Mouse (Mus musculus) frontal cortex, postnatal 10 days (tissue): ENCODE data around the gene Gk5.
"Not testable (repeated sequence)": the region's sequence is repeated elsewhere in the genome, so short reads cannot be mapped to it uniquely, and the experiment has no call there.

ENCODE experiments used
- DNase-seq, 2 experiments: peaks; one replicate each; pipeline ENCODE4 v3.0.0; 2022; ENCODE audit warnings: low spot score in 2 of 2, mixed read lengths in 1 of 2

Gene Gk5

GRCm38 (mm10) chr9:96144883-96145282, 25.7 kb downstream of the Gk5 start:
- no peak for DNase-seq

- no peak for DNase-seq
Measured at GRCm38 (mm10) chr9:96152801-96153200, 33.6 kb downstream of the Gk5 start.

- DNase-seq, result no peak
Measured at GRCm38 (mm10) chr9:96158431-96158830, 39.3 kb downstream of the Gk5 start.

GRCm38 (mm10) chr9:96159047-96159446, 39.9 kb downstream of the Gk5 start:
- no peak for DNase-seq

- no peak for DNase-seq
Measured at GRCm38 (mm10) chr9:96160767-96161166, 41.6 kb downstream of the Gk5 start.

- DNase-seq, result no peak
Measured at GRCm38 (mm10) chr9:96162421-96162820, 43.3 kb downstream of the Gk5 start.

- DNase-seq, result no peak
Measured at GRCm38 (mm10) chr9:96163443-96163842, 44.3 kb downstream of the Gk5 start.

- DNase-seq, result not testable (repeated sequence)
Measured at GRCm38 (mm10) chr9:96163983-96164382, 44.8 kb downstream of the Gk5 start.

GRCm38 (mm10) chr9:96167168-96167585, 48.0 kb downstream of the Gk5 start:
- DNase-seq, result peak in 1 of 2 experiments; percentile 33

GRCm38 (mm10) chr9:96170600-96170999, 51.4 kb downstream of the Gk5 start:
- no peak for DNase-seq

GRCm38 (mm10) chr9:96184909-96185308, 65.7 kb downstream of the Gk5 start:
- no peak for DNase-seq

- DNase-seq, result no peak
Measured at GRCm38 (mm10) chr9:96186701-96187100, 67.5 kb downstream of the Gk5 start.

- DNase-seq, result peak; percentile 76 to 88
Measured at GRCm38 (mm10) chr9:96195885-96196622, 76.9 kb downstream of the Gk5 start, which contains the start of gene Tfdp2. Gene Tfdp2 (plus strand): TSS chr9:96196275.

GRCm38 (mm10) chr9:96196636-96197181, 77.5 kb downstream of the Gk5 start:
- peak; percentile 18 to 34 for DNase-seq

- no peak for DNase-seq
Measured at GRCm38 (mm10) chr9:96197806-96198205, 78.6 kb downstream of the Gk5 start.

- no peak for DNase-seq
Measured at GRCm38 (mm10) chr9:96203663-96204062, 84.5 kb downstream of the Gk5 start.

GRCm38 (mm10) chr9:96207428-96207827, 88.3 kb downstream of the Gk5 start:
- DNase-seq, result no peak

GRCm38 (mm10) chr9:96213036-96213645, 94.0 kb downstream of the Gk5 start:
- no peak for DNase-seq

GRCm38 (mm10) chr9:96214171-96214570, 95.0 kb downstream of the Gk5 start:
- DNase-seq, result no peak

- no peak for DNase-seq
Measured at GRCm38 (mm10) chr9:96217299-96217698, 98.1 kb downstream of the Gk5 start.

- no peak for DNase-seq
Measured at GRCm38 (mm10) chr9:96217799-96218198, 98.6 kb downstream of the Gk5 start.

- no peak for DNase-seq
Measured at GRCm38 (mm10) chr9:96219114-96219669, 100.0 kb downstream of the Gk5 start.

GRCm38 (mm10) chr9:96220419-96220818, 101.3 kb downstream of the Gk5 start:
- no peak for DNase-seq
